Mouse (Mus musculus) retina, embryonic 14.5 days (tissue): ENCODE data around the gene Ilkap.

Source experiments
- DNase-seq: peaks from one replicate; pipeline ENCODE4 v3.0.0-alpha.2; 2015; ENCODE audit warnings: low spot score

The Ilkap gene

GRCm38 (mm10) chr1:91398260-91399062 is at the start of gene Ilkap:
Gene Ilkap, minus strand, starts transcription at chr1:91398815.
- peak; percentile 91 for DNase-seq

GRCm38 (mm10) chr1:91446511-91446910 is 47.9 kb upstream of the Ilkap start:
- no peak for DNase-seq

GRCm38 (mm10) chr1:91446060-91446459 is 47.4 kb upstream of the Ilkap start:
- DNase-seq: no peak

GRCm38 (mm10) chr1:91444841-91445830 is 46.5 kb upstream of the Ilkap start:
- DNase-seq: no peak

GRCm38 (mm10) chr1:91442350-91442990 is 43.9 kb upstream of the Ilkap start:
- no peak for DNase-seq

GRCm38 (mm10) chr1:91441855-91442254 is 43.2 kb upstream of the Ilkap start:
- no peak for DNase-seq

GRCm38 (mm10) chr1:91439776-91440175 is 41.2 kb upstream of the Ilkap start:
- no peak for DNase-seq

- no peak for DNase-seq
Measured at GRCm38 (mm10) chr1:91437573-91437972, 39.0 kb upstream of the Ilkap start.

- no peak for DNase-seq
Measured at GRCm38 (mm10) chr1:91437083-91437400, 38.4 kb upstream of the Ilkap start.

GRCm38 (mm10) chr1:91436380-91437082 is 37.9 kb upstream of the Ilkap start:
- DNase-seq: no peak

GRCm38 (mm10) chr1:91435606-91436130 is 37.1 kb upstream of the Ilkap start:
- DNase-seq: no peak

GRCm38 (mm10) chr1:91434905-91435304 is 36.3 kb upstream of the Ilkap start:
- DNase-seq: no peak

GRCm38 (mm10) chr1:91430761-91431160 is 32.1 kb upstream of the Ilkap start:
- no peak for DNase-seq

GRCm38 (mm10) chr1:91429212-91429611 is 30.6 kb upstream of the Ilkap start:
- DNase-seq: no peak

- DNase-seq: peak; percentile 93
Measured at GRCm38 (mm10) chr1:91428614-91429013, 30.0 kb upstream of the Ilkap start.

GRCm38 (mm10) chr1:91426397-91426796 is 27.8 kb upstream of the Ilkap start:
- no peak for DNase-seq

GRCm38 (mm10) chr1:91420601-91421065 is 22.0 kb upstream of the Ilkap start:
- no peak for DNase-seq

- no peak for DNase-seq
Measured at GRCm38 (mm10) chr1:91419862-91420600, 21.4 kb upstream of the Ilkap start.

GRCm38 (mm10) chr1:91417991-91418390 is 19.4 kb upstream of the Ilkap start:
- no peak for DNase-seq

- no peak for DNase-seq
Measured at GRCm38 (mm10) chr1:91415311-91415710, 16.7 kb upstream of the Ilkap start.

GRCm38 (mm10) chr1:91414903-91415302 is 16.3 kb upstream of the Ilkap start:
- peak; percentile 45 for DNase-seq
